Mouse (Mus musculus): Measurements from ENCODE around the gene Hist1h2bg. TPM values are rescaled to one million over a fixed set of nuclear protein-coding genes. Genes with fewer than 3 reads are reported as not detected.
A peak's percentile ranks its signal among the peaks of the same experiment; 100 is the strongest.
"Not testable (repeated sequence)": the region's sequence is repeated elsewhere in the genome, so short reads cannot be mapped to it uniquely, and the experiment has no call there.

The Hist1h2bg gene
- total RNA-seq, 4 experiments from 2014 or later: 18.1 to 34.4 (median 24.0) TPM

DNA sequence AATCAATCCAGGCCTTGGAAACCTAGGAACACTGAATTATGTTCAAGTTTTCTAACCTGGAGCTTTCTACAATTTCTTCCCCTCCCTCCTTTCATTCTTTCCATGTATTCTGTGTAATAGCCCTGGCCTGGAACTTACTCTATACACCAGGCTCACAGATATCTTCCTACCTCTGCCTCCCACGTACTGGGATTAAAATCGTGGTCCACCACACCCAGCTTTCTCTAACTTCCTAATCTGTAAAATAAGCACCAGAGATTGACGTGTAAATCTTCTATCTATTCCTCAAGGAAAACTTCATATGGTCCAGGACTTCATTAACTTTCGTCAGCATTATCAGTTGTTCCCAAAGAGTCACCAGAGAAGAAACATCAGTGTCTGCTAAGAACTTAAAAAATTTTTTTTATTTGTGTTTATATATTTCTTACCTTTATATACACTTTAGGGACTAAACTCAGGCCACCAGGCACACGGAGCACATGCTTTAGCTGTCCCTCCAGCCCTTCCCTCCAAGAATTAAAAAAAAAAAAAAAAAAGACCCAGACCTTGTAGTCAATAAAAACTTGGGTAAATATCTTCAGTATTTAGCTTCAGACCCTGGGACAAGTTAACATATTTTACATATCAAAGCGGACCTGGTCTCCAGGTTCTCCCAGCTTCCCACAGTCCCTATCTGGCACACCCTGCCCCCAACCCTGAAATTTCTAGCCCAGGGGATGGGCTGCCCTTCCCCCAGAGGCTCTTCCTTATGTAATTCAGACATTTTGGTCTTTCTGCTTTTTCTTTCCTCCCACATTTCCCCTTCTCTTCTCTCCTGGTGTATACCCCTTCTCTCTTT lies 11.2 kb downstream of the Hist1h2bg start:
- DNase-seq (ENCODE audit: low spot score): no peak

DNA sequence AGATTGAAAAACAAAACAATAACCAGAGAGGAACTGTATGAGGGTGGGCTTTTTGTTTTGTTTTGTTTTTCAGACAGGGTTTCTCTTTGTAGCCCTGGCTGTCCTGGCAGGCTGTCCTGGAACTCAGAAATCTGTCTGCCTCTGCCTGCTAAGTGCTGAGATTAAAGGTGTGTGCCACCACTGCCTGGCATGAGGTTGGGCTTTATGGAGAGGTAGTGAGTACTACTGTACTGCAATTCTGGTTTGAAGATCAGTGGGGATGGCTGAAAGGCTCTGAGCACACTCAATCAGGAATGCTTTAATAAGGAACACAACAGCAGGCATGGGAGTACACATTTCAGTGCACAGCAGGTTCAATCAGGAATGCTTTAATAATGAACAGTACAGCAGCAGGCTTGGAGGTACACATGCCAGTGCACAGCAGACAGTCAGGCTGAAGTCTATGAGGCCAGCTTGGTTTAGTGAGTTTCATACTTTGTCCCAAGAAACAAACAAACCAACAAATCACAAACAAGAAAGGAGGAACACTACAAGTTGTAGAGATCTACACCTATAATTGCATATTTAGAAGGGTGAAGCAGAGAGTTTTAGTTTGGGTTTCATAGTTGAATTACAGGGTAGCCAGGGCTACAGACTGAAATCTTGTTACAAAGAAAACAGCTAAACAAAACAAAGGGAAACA lies 12.3 kb downstream of the Hist1h2bg start:
- DNase-seq (ENCODE audit: low spot score): no peak

DNA sequence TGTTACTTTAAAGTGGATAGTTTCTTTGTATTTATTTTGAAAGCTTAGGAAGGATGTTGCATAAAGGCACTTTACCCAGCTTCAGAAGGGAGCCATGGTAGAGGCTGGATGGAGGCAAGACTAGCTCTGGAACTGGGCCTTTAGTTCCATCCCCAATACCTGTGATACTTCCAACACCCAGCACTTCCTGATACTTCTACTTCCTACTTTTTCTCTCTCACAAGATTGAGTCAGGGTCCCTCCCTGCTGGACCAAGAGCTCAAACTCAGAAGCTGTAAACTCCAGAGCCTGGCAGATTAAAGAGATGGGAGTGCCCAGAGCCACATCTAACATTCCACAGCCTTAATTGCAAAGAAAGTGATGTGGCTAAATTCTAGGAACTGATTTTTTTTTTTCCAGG lies 13.1 kb downstream of the Hist1h2bg start:
- no peak for DNase-seq (ENCODE audit: low spot score)

DNA sequence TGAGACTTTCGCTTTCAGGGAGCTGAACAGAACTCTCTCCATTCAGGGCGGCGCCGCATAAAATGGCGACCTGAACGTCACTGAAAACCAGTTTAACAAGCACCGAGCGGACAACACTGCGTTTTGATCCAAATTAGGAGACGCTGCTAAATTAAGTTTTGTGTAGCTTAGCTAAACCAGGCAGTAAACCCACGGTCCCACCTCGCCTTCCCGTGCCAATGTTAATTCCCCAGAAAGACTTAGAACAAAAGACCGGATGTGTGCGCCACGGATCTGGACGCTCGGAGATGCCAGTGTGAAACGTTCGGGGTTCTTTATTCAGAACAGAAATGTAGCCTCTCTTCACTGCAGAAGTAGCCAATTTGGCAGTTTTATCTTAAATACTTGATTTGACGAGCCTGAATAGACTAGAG lies 13.8 kb downstream of the Hist1h2bg start:
- DNase-seq (ENCODE audit: low spot score): peak; percentile 79

DNA sequence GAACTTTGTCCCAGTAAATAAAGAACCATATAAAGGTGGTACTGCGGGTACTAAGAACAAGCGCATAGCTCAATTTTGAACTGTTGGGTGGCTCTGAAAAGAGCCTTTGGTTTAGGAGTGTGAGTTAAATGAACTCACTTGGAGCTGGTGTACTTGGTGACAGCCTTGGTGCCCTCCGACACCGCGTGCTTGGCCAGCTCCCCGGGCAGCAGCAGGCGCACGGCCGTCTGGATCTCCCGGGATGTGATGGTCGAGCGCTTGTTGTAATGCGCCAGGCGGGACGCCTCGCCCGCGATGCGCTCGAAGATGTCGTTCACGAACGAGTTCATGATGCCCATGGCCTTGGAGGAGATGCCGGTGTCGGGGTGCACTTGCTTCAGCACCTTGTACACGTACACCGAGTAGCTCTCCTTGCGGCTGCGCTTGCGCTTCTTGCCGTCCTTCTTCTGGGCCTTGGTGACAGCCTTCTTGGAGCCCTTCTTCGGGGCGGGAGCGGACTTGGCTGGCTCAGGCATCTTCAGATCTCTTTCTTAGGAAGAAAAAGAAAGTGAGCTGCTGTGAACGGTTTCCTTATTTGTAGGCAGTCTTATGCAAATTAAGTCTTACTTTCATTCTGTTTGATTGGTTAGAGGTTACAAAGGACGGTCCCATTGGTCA lies 14.4 kb downstream of the Hist1h2bg start:
- peak; percentile 94 for DNase-seq (ENCODE audit: low spot score)

GRCm38 (mm10) chr13:23586099-23586939 lies 15.1 kb downstream of the Hist1h2bg start:
- no peak for DNase-seq (ENCODE audit: low spot score)

GRCm38 (mm10) chr13:23586940-23587225 lies 15.7 kb downstream of the Hist1h2bg start:
- DNase-seq (ENCODE audit: low spot score): no peak

- DNase-seq (ENCODE audit: low spot score): no peak
These were observed 20.0 kb downstream of the Hist1h2bg start for GRCm38 (mm10) chr13:23591206-23591605.

DNA sequence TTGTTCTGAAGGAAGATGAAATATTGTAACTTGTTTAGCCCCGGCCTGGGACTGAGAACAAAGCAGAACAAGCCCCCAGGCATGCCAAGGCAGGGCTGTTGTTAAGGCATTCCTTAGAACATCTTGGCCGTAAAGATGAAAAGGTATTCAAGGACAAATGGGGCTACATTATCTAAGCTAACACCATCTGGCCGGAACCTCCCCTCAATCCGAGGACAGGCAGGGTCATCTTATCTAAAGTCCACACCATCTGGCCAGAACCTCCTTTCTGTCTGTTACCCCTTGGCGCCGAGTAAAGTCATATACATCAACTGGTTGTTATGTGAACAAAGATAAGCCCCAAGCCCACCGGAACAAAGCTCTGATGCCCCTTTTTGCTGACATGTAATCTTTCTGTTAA lies 20.7 kb downstream of the Hist1h2bg start:
- not testable (repeated sequence) for DNase-seq (ENCODE audit: low spot score)

- DNase-seq (ENCODE audit: low spot score): no peak
These were observed 21.4 kb downstream of the Hist1h2bg start for GRCm38 (mm10) chr13:23592614-23593013.

GRCm38 (mm10) chr13:23593051-23593770 lies 22.0 kb downstream of the Hist1h2bg start:
- DNase-seq (ENCODE audit: low spot score): no peak

DNA sequence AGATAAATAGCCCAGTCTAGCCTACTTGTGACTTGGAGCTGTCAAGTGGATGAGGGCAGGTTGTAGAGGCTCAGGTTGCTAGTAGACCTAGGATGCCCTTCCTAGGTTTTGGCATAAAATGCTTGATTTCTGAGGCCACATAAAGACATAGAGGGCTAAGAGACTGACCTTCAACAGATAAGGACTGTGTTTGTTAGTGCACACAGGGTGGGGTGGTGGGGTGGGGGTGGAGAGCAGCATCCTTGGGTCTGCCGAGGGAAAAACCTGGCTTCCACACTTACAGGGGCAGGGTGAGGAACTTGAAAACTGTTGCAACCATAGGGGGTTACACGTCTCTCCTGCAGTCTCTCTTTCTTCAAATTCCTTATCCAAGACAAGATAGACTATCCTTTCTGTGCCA lies 24.0 kb downstream of the Hist1h2bg start:
- DNase-seq (ENCODE audit: low spot score): no peak

DNA sequence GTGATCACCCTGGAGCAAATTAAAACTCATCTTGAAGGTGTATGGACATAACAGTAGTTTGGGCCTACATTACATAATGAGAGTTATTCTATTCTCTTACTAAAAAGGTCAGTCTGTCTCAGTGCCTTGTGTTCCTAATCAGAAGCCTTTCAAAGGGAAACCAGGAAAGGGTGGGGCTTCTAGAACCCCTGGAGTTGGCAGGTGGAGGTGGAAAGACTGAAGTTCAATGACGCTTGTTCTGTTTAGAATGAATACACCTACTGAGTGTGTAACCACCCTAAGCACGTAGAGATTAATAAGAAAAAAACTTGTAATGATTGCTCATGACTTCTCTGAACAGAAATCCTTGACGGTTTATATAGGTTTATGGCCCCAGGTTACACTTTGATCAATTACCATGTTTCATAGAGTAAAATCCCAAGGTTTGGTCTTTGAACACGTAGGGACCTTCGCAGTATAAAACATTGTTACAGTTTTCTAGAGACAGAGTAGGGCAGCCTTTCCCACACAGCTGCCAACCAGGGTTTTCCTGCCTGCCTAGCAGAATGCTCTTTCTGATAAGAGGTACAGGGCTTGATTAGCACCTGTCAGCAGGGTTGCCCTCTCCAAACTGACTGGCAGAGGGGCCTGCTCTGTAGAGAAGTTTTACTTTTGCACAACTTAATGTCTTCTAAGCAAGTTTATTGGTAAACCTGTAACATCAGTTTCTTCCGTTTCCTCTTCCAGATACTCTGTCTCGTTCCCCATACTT lies 24.6 kb downstream of the Hist1h2bg start:
- no peak for DNase-seq (ENCODE audit: low spot score)

GRCm38 (mm10) chr13:23597957-23598356 lies 26.8 kb downstream of the Hist1h2bg start:
- peak; percentile 79 for DNase-seq (ENCODE audit: low spot score)

DNA sequence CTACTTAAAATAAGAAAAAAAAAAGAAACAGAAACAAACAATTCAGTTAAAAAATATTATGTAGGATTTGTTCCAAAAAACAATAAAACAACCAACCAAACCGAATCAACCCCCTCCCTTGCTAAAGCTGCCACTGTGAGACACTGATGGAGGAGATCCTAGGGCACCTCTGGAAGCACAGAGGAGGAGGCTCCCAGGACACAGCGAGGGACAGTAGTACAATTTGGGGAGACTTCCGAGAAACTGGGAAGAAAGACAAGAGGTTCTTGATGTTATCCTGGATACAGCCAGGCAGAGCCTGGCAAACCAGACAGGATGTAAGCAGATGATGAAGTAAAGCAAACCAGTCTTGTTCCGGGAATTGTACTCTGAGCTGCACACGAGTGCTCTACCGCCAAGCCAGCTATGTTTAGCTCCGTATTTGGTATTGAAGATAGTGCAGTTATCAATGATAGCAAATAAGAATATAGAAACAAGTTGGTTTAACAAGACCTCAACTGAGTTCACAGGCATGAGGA lies 32.0 kb downstream of the Hist1h2bg start:
- no peak for DNase-seq (ENCODE audit: low spot score)

- no peak for DNase-seq (ENCODE audit: low spot score)
These were observed 33.3 kb downstream of the Hist1h2bg start for GRCm38 (mm10) chr13:23604452-23604851.

DNA sequence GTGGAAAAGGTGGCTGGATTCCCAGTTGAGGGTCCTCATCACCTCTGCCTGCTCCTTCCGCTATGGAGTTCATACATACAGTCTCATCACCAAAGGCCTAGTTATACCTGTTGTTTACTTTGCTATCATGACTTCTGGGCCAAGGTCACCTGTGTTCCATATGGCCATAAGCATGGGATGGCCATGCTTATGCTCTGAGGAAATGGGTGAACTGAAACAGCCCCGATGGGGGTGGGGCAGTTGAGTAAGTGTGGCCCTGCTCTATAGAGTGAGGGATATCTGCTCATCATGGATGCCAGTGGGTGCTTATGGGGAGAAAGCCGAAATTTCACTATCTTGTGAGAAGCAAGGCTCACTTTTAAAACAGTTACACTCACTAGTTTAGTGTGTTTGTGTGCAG lies 33.9 kb downstream of the Hist1h2bg start:
- DNase-seq (ENCODE audit: low spot score): no peak

- DNase-seq (ENCODE audit: low spot score): no peak
These were observed 38.0 kb downstream of the Hist1h2bg start for GRCm38 (mm10) chr13:23609209-23609608.

DNA sequence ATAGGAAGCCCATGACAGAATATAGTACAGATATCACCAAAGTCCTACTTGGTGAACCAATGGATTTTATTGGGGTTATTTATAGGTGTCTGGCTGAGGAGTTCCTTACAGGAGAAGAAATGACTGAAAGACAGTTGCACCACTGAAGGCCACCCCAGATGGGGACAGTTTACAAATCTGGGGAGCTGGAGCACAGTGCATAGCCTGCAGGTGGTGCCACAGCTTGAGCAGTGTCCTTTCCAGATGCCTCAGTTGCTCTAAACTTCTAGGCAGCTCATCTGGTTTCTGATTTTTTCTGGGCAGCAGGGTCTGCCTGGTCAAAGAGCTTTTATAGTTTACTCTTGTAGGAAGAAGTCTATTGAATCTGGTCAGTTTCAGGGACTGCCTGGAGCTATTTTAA lies 38.6 kb downstream of the Hist1h2bg start:
- DNase-seq (ENCODE audit: low spot score): no peak

DNA sequence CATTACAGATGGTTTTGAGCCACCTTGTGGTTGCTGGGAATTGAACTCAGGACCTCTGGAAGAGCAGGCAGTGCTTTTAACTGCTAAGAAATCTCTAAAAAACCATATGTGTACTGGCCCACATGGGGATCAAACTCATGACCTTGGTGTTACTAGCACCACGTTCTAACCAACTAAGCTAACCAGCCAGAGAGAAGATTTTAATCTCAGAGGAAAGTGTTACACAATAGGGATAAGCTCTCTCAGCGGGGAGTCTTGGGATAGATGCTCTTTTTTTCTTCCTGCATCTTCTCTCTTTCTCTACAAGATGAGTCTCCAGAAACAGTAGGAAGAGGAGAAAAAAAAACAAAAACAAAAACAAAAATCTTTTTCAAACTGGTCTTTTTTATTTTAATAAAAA lies 39.2 kb downstream of the Hist1h2bg start:
- DNase-seq (ENCODE audit: low spot score): no peak

Data from heart, adult 8-10 months (tissue).